Mouse (Mus musculus) myocyte (in vitro differentiated cells): Measurements from ENCODE around the gene Tdrd3.

ENCODE experiments used
- POLR2A ChIP-seq: IDR thresholded peaks from one replicate; pipeline ENCODE4 v1.6.1; 2011; ENCODE audit warnings: low read depth, mild to moderate bottlenecking, control low read depth, moderate library complexity; ENCODE audit not compliant: insufficient read length
- SRF ChIP-seq: IDR thresholded peaks from one replicate; pipeline ENCODE4 v1.6.1; 2011; ENCODE audit warnings: low read depth; ENCODE audit not compliant: control insufficient read depth, insufficient read length
- TCF12 ChIP-seq: IDR thresholded peaks from one replicate; pipeline ENCODE4 v1.6.1; 2011; ENCODE audit warnings: mild to moderate bottlenecking, control low read depth; ENCODE audit not compliant: poor library complexity, insufficient read depth, severe bottlenecking

DNA sequence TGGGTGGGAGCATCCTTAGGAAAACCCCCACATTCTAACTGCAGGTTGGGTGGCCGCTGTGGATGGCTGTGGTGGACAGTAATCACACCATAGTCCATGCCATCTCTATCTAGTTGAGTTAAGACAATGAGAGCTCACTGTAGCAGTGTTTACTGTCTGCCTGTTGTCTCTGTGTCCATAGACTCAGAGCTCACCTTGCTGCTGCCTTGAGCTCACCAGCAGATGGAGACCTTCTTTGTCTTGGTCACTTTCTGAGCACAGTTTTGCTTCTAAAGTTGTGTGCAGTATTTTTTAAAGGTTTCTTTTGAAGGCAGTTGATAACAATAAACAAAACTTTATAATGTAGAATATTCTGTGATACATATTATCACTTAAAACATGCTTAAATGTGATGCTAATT lies 43.3 kb downstream of the Tdrd3 start:
- TF ChIP-seq TCF12 = no peak
- no peak for TF ChIP-seq POLR2A
- no peak for TF ChIP-seq SRF
